Mouse (Mus musculus): ENCODE results near the gene Itgb1bp1.

- no peak for TF ChIP-seq CTCF (IDR thresholded peaks at IDR 0.05; ENCODE audit: borderline replicate concordance, extremely low read depth, insufficient read depth, insufficient read length)
- TF ChIP-seq POLR2A (IDR thresholded peaks at IDR 0.05; ENCODE audit: borderline replicate concordance, extremely low read depth, insufficient read depth, insufficient read length, poor library complexity, severe bottlenecking) = no peak
These were observed 24.6 kb downstream of the Itgb1bp1 start for GRCm38 (mm10) chr12:21261521-21261920.

Measured in brain, embryonic 14.5 days (tissue).